Mouse (Mus musculus) heart, postnatal 0 days (tissue): ENCODE measurements around the gene Mylip. TPM values are rescaled to one million over a fixed set of nuclear protein-coding genes. Genes with fewer than 3 reads are reported as not detected.

ENCODE experiments used
- ATAC-seq: fragments of 200-750 bp; cut with Nextera tagmentation; 2 replicates; pipeline ENCODE4 v1.8.0; 2017; ENCODE audit warnings: low read depth, moderate number of reproducible peaks, moderate library complexity; ENCODE audit not compliant: insufficient read depth
- DNase-seq: peaks from one replicate; pipeline ENCODE4 v3.0.0-alpha.2; 2016; ENCODE audit warnings: low spot score
- H3K27ac ChIP-seq: fragments of 300-500 bp; sonication (generic); 2 replicates; pipeline ENCODE4 v1.5.1; 2014; ENCODE audit warnings: low read depth, mild to moderate bottlenecking
- H3K27me3 ChIP-seq: fragments of 300-500 bp; sonication (generic); 2 replicates; pipeline ENCODE4 v1.6.1; 2014; ENCODE audit warnings: low read length, mixed read lengths; ENCODE audit not compliant: control insufficient read depth, insufficient read depth
- H3K36me3 ChIP-seq: fragments of 300-500 bp; sonication (generic); replicated peaks from 2 replicates; pipeline ENCODE4 v1.6.1; 2014; ENCODE audit warnings: low read length, mixed read lengths; ENCODE audit not compliant: control insufficient read depth, insufficient read depth
- H3K4me1 ChIP-seq: fragments of 300-500 bp; sonication (generic); 2 replicates; pipeline ENCODE4 v1.6.1; 2014; ENCODE audit warnings: antibody characterized with exemption; ENCODE audit not compliant: control insufficient read depth, insufficient read depth
- H3K4me2 ChIP-seq: fragments of 300-500 bp; sonication (generic); 2 replicates; pipeline ENCODE4 v1.6.1; 2014; ENCODE audit warnings: low read depth, mild to moderate bottlenecking, low read length, moderate library complexity
- H3K4me3 ChIP-seq: fragments of 300-500 bp; sonication (generic); 2 replicates; pipeline ENCODE4 v1.5.1; 2014; ENCODE audit warnings: low read depth, low read length
- H3K9ac ChIP-seq: fragments of 300-500 bp; sonication (generic); replicated peaks from 2 replicates; pipeline ENCODE4 v1.6.1; 2014; ENCODE audit warnings: low read depth, low read length, mixed read lengths
- H3K9me3 ChIP-seq: fragments of 300-500 bp; sonication (generic); replicated peaks from 2 replicates; pipeline ENCODE4 v1.6.1; 2016; ENCODE audit warnings: low read length; ENCODE audit not compliant: control insufficient read depth
- CTCF ChIP-seq: IDR thresholded peaks from 2 replicates; pipeline ENCODE4 v1.5.1; 2016; ENCODE audit warnings: antibody characterized with exemption, control low read depth, low read depth
- EP300 ChIP-seq: IDR thresholded peaks from 2 replicates; pipeline ENCODE4 v1.6.1; 2016; ENCODE audit warnings: antibody characterized with exemption, low read depth
- WGBS: fragments of 180-500 bp; shearing (Covaris S2); extraction: QIAGEN DNeasy Blood & Tissue Kit; methylation state at CpG from one replicate; pipeline ENCODE4 v1.1.7; 2014; 5-methylcytosine and 5-hydroxymethylcytosine counted together
- polyA plus RNA-seq: library from polyadenylated mRNA; unstranded; fragments of >200 nt; fragmentation: Nextera tagmentation; extraction: Ambion mirVana; gene quantifications from 2 replicates; pipeline ENCODE4 v1.2.1, GENCODE M21; 2015
- total RNA-seq: library from RNA; depleted of rRNA; stranded (reverse); fragments of >200 nt; gene quantifications from 2 replicates; pipeline ENCODE4 v1.2.3, GENCODE M21; 2014; ENCODE audit warnings: low replicate concordance

The Mylip gene
- total and polyA plus RNA-seq, 2 experiments from 2014 or later = 7.1 to 30.1 TPM

- ATAC-seq (no peak), DNase-seq (no peak)
- Histone ChIP-seq H3K4me2 (no peak overlapping the region), H3K9me3 (no peaks in the 10 kb centered on the region), H3K4me1 (0 out of 2 replicates have a peak, but pooled peaks cover 2% of the 10 kb centered on the region), H3K27me3 (no peaks in the 10 kb centered on the region), H3K9ac (no peak overlapping the region), H3K4me3 (no peak overlapping the region), H3K27ac (no peak overlapping the region), H3K36me3 (no peaks in the 10 kb centered on the region)
- TF ChIP-seq EP300 = no peak
- TF ChIP-seq CTCF = no peak
- WGBS = 70% methylated on average over 5 of the region's 5 CpGs
Measured at GRCm38 (mm10) chr13:45440226-45440625, 50.7 kb downstream of the Mylip start.

GRCm38 (mm10) chr13:45442451-45442850, 52.9 kb downstream of the Mylip start:
- H3K4me2 ChIP-seq = no peak overlapping the region
- H3K27ac ChIP-seq = no peak overlapping the region

GRCm38 (mm10) chr13:45442918-45443535, 53.5 kb downstream of the Mylip start:
- no peaks in the 10 kb centered on the region for H3K27me3 ChIP-seq
- 45% methylated on average over 8 of the region's 8 CpGs for WGBS
- H3K4me1 ChIP-seq = peaks cover 5% of the 10 kb centered on the region; the same call in 1 of the 2 replicates
- no peak overlapping the region for H3K4me2 ChIP-seq
- no peak overlapping the region for H3K4me3 ChIP-seq
- H3K36me3 ChIP-seq = no peaks in the 10 kb centered on the region
- ATAC-seq (no peak), DNase-seq (no peak)
- no peaks in the 10 kb centered on the region for H3K9me3 ChIP-seq
- H3K9ac ChIP-seq = no peak overlapping the region
- H3K27ac ChIP-seq = peak overlapping the region; percentile 52; the same call in 1 of the 2 replicates
- no peak for TF ChIP-seq CTCF
- TF ChIP-seq EP300 = no peak

More at GRCm38 (mm10) chr13:45442451-45442850, 52.9 kb downstream of the Mylip start:
- Histone ChIP-seq H3K36me3 (no peaks in the 10 kb centered on the region), H3K9me3 (no peaks in the 10 kb centered on the region), H3K27me3 (no peaks in the 10 kb centered on the region), H3K4me1 (peaks cover 5% of the 10 kb centered on the region; the same call in 1 of the 2 replicates), H3K4me3 (no peak overlapping the region), H3K9ac (no peak overlapping the region)
- DNase-seq = peak; percentile 78
- TF ChIP-seq EP300 (no peak), CTCF (peak; percentile 65)
- 15% methylated on average over 4 of the region's 4 CpGs for WGBS
- peak; percentile 49 for ATAC-seq

GRCm38 (mm10) chr13:45444220-45444619, 54.7 kb downstream of the Mylip start:
- no peak for TF ChIP-seq CTCF
- TF ChIP-seq EP300 = no peak
- 82% methylated on average over 8 of the region's 8 CpGs for WGBS
- Histone ChIP-seq H3K9ac (no peak overlapping the region), H3K27ac (0 out of 2 replicates have a peak overlapping the region, but pooled peaks have one; percentile 25), H3K27me3 (no peaks in the 10 kb centered on the region), H3K4me1 (peaks cover 5% of the 10 kb centered on the region; the same call in 1 of the 2 replicates), H3K36me3 (no peaks in the 10 kb centered on the region), H3K4me2 (no peak overlapping the region), H3K9me3 (no peaks in the 10 kb centered on the region), H3K4me3 (no peak overlapping the region)
- no peak for DNase-seq
- no peak for ATAC-seq

GRCm38 (mm10) chr13:45444652-45445051, 55.1 kb downstream of the Mylip start:
- Histone ChIP-seq H3K9me3 (no peaks in the 10 kb centered on the region), H3K4me1 (peaks cover 5% of the 10 kb centered on the region; the same call in 1 of the 2 replicates), H3K36me3 (no peaks in the 10 kb centered on the region), H3K9ac (no peak overlapping the region), H3K27me3 (no peaks in the 10 kb centered on the region), H3K27ac (no peak overlapping the region), H3K4me3 (no peak overlapping the region), H3K4me2 (no peak overlapping the region)
- TF ChIP-seq EP300 (no peak), CTCF (no peak)
- ATAC-seq (0 out of 2 replicates have a peak, but pooled peaks have one; percentile 24), DNase-seq (no peak)
- 52% methylated on average over 9 of the region's 9 CpGs for WGBS

- Histone ChIP-seq H3K4me1 (peaks cover 5% of the 10 kb centered on the region; the same call in 1 of the 2 replicates), H3K36me3 (no peaks in the 10 kb centered on the region), H3K27ac (no peak overlapping the region), H3K4me3 (no peak overlapping the region), H3K27me3 (no peaks in the 10 kb centered on the region), H3K4me2 (no peak overlapping the region), H3K9ac (no peak overlapping the region), H3K9me3 (0 out of 2 replicates have a peak, but pooled peaks cover 5% of the 10 kb centered on the region)
- DNase-seq = no peak
- TF ChIP-seq CTCF = no peak
- TF ChIP-seq EP300 = no peak
- WGBS = 77% methylated on average over 1 of the region's 1 CpGs
- no peak for ATAC-seq
Measured at GRCm38 (mm10) chr13:45446636-45447035, 57.1 kb downstream of the Mylip start.
